Mouse (Mus musculus): Measurements from ENCODE around the gene Stard3. TPM values are rescaled to one million over a fixed set of nuclear protein-coding genes. Genes with fewer than 3 reads are reported as not detected.
"Not testable (repeated sequence)": the region's sequence is repeated elsewhere in the genome, so short reads cannot be mapped to it uniquely, and the experiment has no call there.

The Stard3 gene
- total and polyA plus RNA-seq, 2 experiments from 2014 or later = 31.6 to 36.2 TPM

GRCm38 (mm10) chr11:98381651-98382050 lies 23.5 kb downstream of the Stard3 start:
- WGBS = 92% methylated on average over 2 of the region's 2 CpGs
- no peaks in the 10 kb centered on the region for H3K4me1 ChIP-seq (ENCODE audit: insufficient read depth)
- DNase-seq = no peak
- H3K9me3 ChIP-seq (ENCODE audit: low read length) = no peaks in the 10 kb centered on the region
- H3K4me3 ChIP-seq (ENCODE audit: low read depth, low read length) = no peak overlapping the region
- no peaks in the 10 kb centered on the region; the same call in 1 of the 2 replicates for H3K27me3 ChIP-seq (ENCODE audit: insufficient read depth, low read length)
- no peak for ATAC-seq
- H3K9ac ChIP-seq = no peak overlapping the region
- no peak for TF ChIP-seq CTCF (IDR thresholded peaks at IDR 0.05; ENCODE audit: low read depth)
- no peak overlapping the region for H3K27ac ChIP-seq (ENCODE audit: low read depth, low read length)
- peaks cover 39% of the 10 kb centered on the region for H3K36me3 ChIP-seq (ENCODE audit: insufficient read depth)
- no peak overlapping the region for H3K4me2 ChIP-seq (ENCODE audit: low read depth)

DNA sequence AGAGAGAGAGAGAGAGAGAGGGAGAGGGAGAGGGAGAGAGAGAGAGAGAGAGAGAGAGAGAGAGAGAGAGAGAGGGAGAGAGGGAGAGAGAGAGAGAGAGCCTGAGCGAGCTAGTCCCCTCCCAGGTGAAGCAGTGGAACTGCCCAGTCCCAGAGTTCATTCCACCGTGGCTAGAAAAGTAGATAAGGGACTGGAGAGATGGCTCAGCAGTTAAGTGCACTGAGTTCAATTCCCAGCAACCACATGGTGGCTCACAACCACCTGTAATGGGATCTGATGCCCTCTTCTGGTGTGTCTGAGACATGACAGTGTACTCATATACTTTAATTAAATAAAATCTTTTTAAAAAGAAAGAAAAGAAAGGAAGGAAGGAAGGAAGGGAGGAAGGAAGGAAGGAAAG lies 24.2 kb downstream of the Stard3 start:
- not testable (repeated sequence) for DNase-seq; ATAC-seq; H3K4me1 ChIP-seq (ENCODE audit: insufficient read depth); H3K9ac ChIP-seq; H3K9me3 ChIP-seq (ENCODE audit: low read length); H3K27me3 ChIP-seq (ENCODE audit: insufficient read depth, low read length); H3K4me3 ChIP-seq (ENCODE audit: low read depth, low read length); H3K27ac ChIP-seq (ENCODE audit: low read depth, low read length); H3K4me2 ChIP-seq (ENCODE audit: low read depth)
- H3K36me3 ChIP-seq (ENCODE audit: insufficient read depth) = peaks cover 33% of the 10 kb centered on the region
- WGBS = 41% methylated on average over 2 of the region's 2 CpGs
- 0 out of 2 replicates have a peak, but pooled peaks have one; percentile 11 for TF ChIP-seq CTCF (IDR thresholded peaks at IDR 0.05; ENCODE audit: low read depth)

GRCm38 (mm10) chr11:98383261-98384030 lies 25.3 kb downstream of the Stard3 start, which contains the start of gene Tcap:
TSS of gene Tcap (plus strand) at chr11:98383811.
- H3K4me2 ChIP-seq (ENCODE audit: low read depth) = no peak within 1 kb of the TSS
- no peak within 1 kb of the TSS for H3K9ac ChIP-seq
- no peaks in the 10 kb centered on the region; the same call in 1 of the 2 replicates for H3K27me3 ChIP-seq (ENCODE audit: insufficient read depth, low read length)
- H3K4me1 ChIP-seq (ENCODE audit: insufficient read depth) = no peaks in the 10 kb centered on the region
- ATAC-seq (no peak), DNase-seq (no peak)
- H3K36me3 ChIP-seq (ENCODE audit: insufficient read depth) = peaks cover 22% of the 10 kb centered on the region
- 69% methylated on average over 14 of the region's 14 CpGs for WGBS
- H3K4me3 ChIP-seq (ENCODE audit: low read depth, low read length) = no peak within 1 kb of the TSS
- H3K27ac ChIP-seq (ENCODE audit: low read depth, low read length) = no peak within 1 kb of the TSS
- H3K9me3 ChIP-seq (ENCODE audit: low read length) = no peaks in the 10 kb centered on the region
- TF ChIP-seq CTCF (IDR thresholded peaks at IDR 0.05; ENCODE audit: low read depth) = no peak

DNA sequence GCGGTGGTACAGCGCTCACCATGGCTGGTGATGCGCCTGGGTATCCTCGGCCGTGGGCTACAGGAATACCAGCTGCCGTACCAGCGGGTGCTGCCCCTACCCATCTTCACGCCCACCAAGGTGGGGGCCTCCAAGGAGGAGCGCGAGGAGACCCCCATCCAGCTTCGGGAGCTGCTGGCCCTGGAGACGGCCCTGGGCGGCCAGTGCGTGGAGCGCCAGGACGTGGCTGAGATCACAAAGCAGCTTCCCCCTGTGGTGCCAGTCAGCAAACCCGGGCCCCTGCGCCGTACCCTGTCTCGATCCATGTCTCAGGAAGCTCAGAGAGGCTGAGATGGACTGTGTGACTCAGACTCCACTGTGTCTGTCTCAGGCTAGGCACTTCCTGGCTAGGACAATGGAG lies 26.0 kb downstream of the Stard3 start:
- peaks cover 16% of the 10 kb centered on the region for H3K36me3 ChIP-seq (ENCODE audit: insufficient read depth)
- no peaks in the 10 kb centered on the region; the same call in 1 of the 2 replicates for H3K27me3 ChIP-seq (ENCODE audit: insufficient read depth, low read length)
- 72% methylated on average over 20 of the region's 20 CpGs for WGBS
- no peak overlapping the region for H3K27ac ChIP-seq (ENCODE audit: low read depth, low read length)
- H3K4me3 ChIP-seq (ENCODE audit: low read depth, low read length) = no peak overlapping the region
- no peaks in the 10 kb centered on the region for H3K4me1 ChIP-seq (ENCODE audit: insufficient read depth)
- DNase-seq = no peak
- H3K9ac ChIP-seq = no peak overlapping the region
- no peak for ATAC-seq
- no peaks in the 10 kb centered on the region for H3K9me3 ChIP-seq (ENCODE audit: low read length)
- no peak for TF ChIP-seq CTCF (IDR thresholded peaks at IDR 0.05; ENCODE audit: low read depth)
- no peak overlapping the region for H3K4me2 ChIP-seq (ENCODE audit: low read depth)

GRCm38 (mm10) chr11:98384721-98385637 lies 26.8 kb downstream of the Stard3 start:
- H3K36me3 ChIP-seq (ENCODE audit: insufficient read depth) = peaks cover 10% of the 10 kb centered on the region; the same call in 1 of the 2 replicates

GRCm38 (mm10) chr11:98385638-98386585 lies 27.7 kb downstream of the Stard3 start, which contains the start of gene Pnmt:
TSS of gene Pnmt (plus strand) at chr11:98386450.
- H3K27me3 ChIP-seq (ENCODE audit: insufficient read depth, low read length) = no peaks in the 10 kb centered on the region; the same call in 1 of the 2 replicates
- H3K9me3 ChIP-seq (ENCODE audit: low read length) = no peaks in the 10 kb centered on the region
- WGBS = 59% methylated on average over 25 of the region's 25 CpGs
- H3K4me3 ChIP-seq (ENCODE audit: low read depth, low read length) = no peak within 1 kb of the TSS
- ATAC-seq (no peak), DNase-seq (no peak)
- H3K4me1 ChIP-seq (ENCODE audit: insufficient read depth) = no peaks in the 10 kb centered on the region
- no peak within 1 kb of the TSS for H3K9ac ChIP-seq
- H3K4me2 ChIP-seq (ENCODE audit: low read depth) = no peak within 1 kb of the TSS
- H3K36me3 ChIP-seq (ENCODE audit: insufficient read depth) = peaks cover under 1% of the 10 kb centered on the region; the same call in 1 of the 2 replicates
- H3K27ac ChIP-seq (ENCODE audit: low read depth, low read length) = no peak within 1 kb of the TSS
- TF ChIP-seq CTCF (IDR thresholded peaks at IDR 0.05; ENCODE audit: low read depth) = no peak

More at GRCm38 (mm10) chr11:98384721-98385637, 26.8 kb downstream of the Stard3 start:
- Histone ChIP-seq H3K27ac (ENCODE audit: low read depth, low read length) (no peak overlapping the region), H3K27me3 (ENCODE audit: insufficient read depth, low read length) (no peaks in the 10 kb centered on the region; the same call in 1 of the 2 replicates), H3K4me3 (ENCODE audit: low read depth, low read length) (no peak overlapping the region), H3K4me2 (ENCODE audit: low read depth) (no peak overlapping the region), H3K4me1 (ENCODE audit: insufficient read depth) (no peaks in the 10 kb centered on the region), H3K9ac (no peak overlapping the region), H3K9me3 (ENCODE audit: low read length) (no peaks in the 10 kb centered on the region)
- WGBS = 59% methylated on average over 8 of the region's 8 CpGs
- DNase-seq (no peak), ATAC-seq (no peak)
- no peak for TF ChIP-seq CTCF (IDR thresholded peaks at IDR 0.05; ENCODE audit: low read depth)
